Mouse (Mus musculus): ENCODE measurements around the gene Grb7. TPM values are rescaled to one million over a fixed set of nuclear protein-coding genes. Genes with fewer than 3 reads are reported as not detected.

The Grb7 gene
- polyA plus RNA-seq, 1 experiment from 2014 or later = 0.82 TPM

- no peak for ATAC-seq
- H3K4me2 ChIP-seq (ENCODE audit: low read length) = no peak overlapping the region
- no peaks in the 10 kb centered on the region for H3K9me3 ChIP-seq (replicated peaks; ENCODE audit: control insufficient read depth, low read length, poor library complexity, severe bottlenecking)
- no peaks in the 10 kb centered on the region for H3K27me3 ChIP-seq (ENCODE audit: control insufficient read depth, insufficient read depth, low read depth, low read length)
- no peak overlapping the region for H3K27ac ChIP-seq (ENCODE audit: low read length)
- no peak overlapping the region for H3K4me3 ChIP-seq (ENCODE audit: low read depth, low read length)
- no peaks in the 10 kb centered on the region for H3K36me3 ChIP-seq (ENCODE audit: control insufficient read depth, insufficient read depth, low read length)
- no peaks in the 10 kb centered on the region for H3K4me1 ChIP-seq (ENCODE audit: control insufficient read depth, insufficient read depth, low read length)
- no peak overlapping the region for H3K9ac ChIP-seq (ENCODE audit: low read depth, low read length)
- 96% methylated on average over 2 of the region's 2 CpGs for WGBS
Measured at GRCm38 (mm10) chr11:98485749-98486148, 39.6 kb downstream of the Grb7 start.

GRCm38 (mm10) chr11:98487526-98488040 lies 41.4 kb downstream of the Grb7 start:
- ATAC-seq = no peak
- WGBS = 84% methylated on average over 5 of the region's 5 CpGs

GRCm38 (mm10) chr11:98488540-98489234 lies 42.5 kb downstream of the Grb7 start:
- no peak overlapping the region for H3K4me2 ChIP-seq (ENCODE audit: low read length)
- H3K36me3 ChIP-seq (ENCODE audit: control insufficient read depth, insufficient read depth, low read length) = no peaks in the 10 kb centered on the region
- 78% methylated on average over 20 of the region's 20 CpGs for WGBS
- ATAC-seq = no peak
- H3K4me3 ChIP-seq (ENCODE audit: low read depth, low read length) = no peak overlapping the region
- H3K27me3 ChIP-seq (ENCODE audit: control insufficient read depth, insufficient read depth, low read depth, low read length) = no peaks in the 10 kb centered on the region
- no peak overlapping the region for H3K9ac ChIP-seq (ENCODE audit: low read depth, low read length)
- H3K4me1 ChIP-seq (ENCODE audit: control insufficient read depth, insufficient read depth, low read length) = no peaks in the 10 kb centered on the region
- H3K9me3 ChIP-seq (replicated peaks; ENCODE audit: control insufficient read depth, low read length, poor library complexity, severe bottlenecking) = no peaks in the 10 kb centered on the region
- no peak overlapping the region for H3K27ac ChIP-seq (ENCODE audit: low read length)

More at GRCm38 (mm10) chr11:98487526-98488040, 41.4 kb downstream of the Grb7 start:
- no peak overlapping the region for H3K27ac ChIP-seq (ENCODE audit: low read length)
- no peaks in the 10 kb centered on the region for H3K4me1 ChIP-seq (ENCODE audit: control insufficient read depth, insufficient read depth, low read length)
- H3K4me3 ChIP-seq (ENCODE audit: low read depth, low read length) = no peak overlapping the region
- no peaks in the 10 kb centered on the region for H3K9me3 ChIP-seq (replicated peaks; ENCODE audit: control insufficient read depth, low read length, poor library complexity, severe bottlenecking)
- no peak overlapping the region for H3K4me2 ChIP-seq (ENCODE audit: low read length)
- no peaks in the 10 kb centered on the region for H3K36me3 ChIP-seq (ENCODE audit: control insufficient read depth, insufficient read depth, low read length)
- no peak overlapping the region for H3K9ac ChIP-seq (ENCODE audit: low read depth, low read length)
- no peaks in the 10 kb centered on the region for H3K27me3 ChIP-seq (ENCODE audit: control insufficient read depth, insufficient read depth, low read depth, low read length)

- Histone ChIP-seq H3K27me3 (ENCODE audit: control insufficient read depth, insufficient read depth, low read depth, low read length) (no peaks in the 10 kb centered on the region), H3K27ac (ENCODE audit: low read length) (no peak overlapping the region), H3K4me3 (ENCODE audit: low read depth, low read length) (no peak overlapping the region), H3K9ac (ENCODE audit: low read depth, low read length) (no peak overlapping the region), H3K9me3 (replicated peaks; ENCODE audit: control insufficient read depth, low read length, poor library complexity, severe bottlenecking) (no peaks in the 10 kb centered on the region), H3K4me1 (ENCODE audit: control insufficient read depth, insufficient read depth, low read length) (no peaks in the 10 kb centered on the region), H3K4me2 (ENCODE audit: low read length) (no peak overlapping the region), H3K36me3 (ENCODE audit: control insufficient read depth, insufficient read depth, low read length) (no peaks in the 10 kb centered on the region)
- no peak for ATAC-seq
- 73% methylated on average over 7 of the region's 7 CpGs for WGBS
Measured at GRCm38 (mm10) chr11:98491571-98491970, 45.4 kb downstream of the Grb7 start.

- H3K4me3 ChIP-seq (ENCODE audit: low read depth, low read length) = no peak overlapping the region
- no peaks in the 10 kb centered on the region for H3K27me3 ChIP-seq (ENCODE audit: control insufficient read depth, insufficient read depth, low read depth, low read length)
- no peaks in the 10 kb centered on the region for H3K36me3 ChIP-seq (ENCODE audit: control insufficient read depth, insufficient read depth, low read length)
- WGBS = 18% methylated on average over 7 of the region's 7 CpGs
- no peaks in the 10 kb centered on the region for H3K4me1 ChIP-seq (ENCODE audit: control insufficient read depth, insufficient read depth, low read length)
- no peak overlapping the region for H3K4me2 ChIP-seq (ENCODE audit: low read length)
- H3K27ac ChIP-seq (ENCODE audit: low read length) = no peak overlapping the region
- H3K9ac ChIP-seq (ENCODE audit: low read depth, low read length) = no peak overlapping the region
- no peaks in the 10 kb centered on the region for H3K9me3 ChIP-seq (replicated peaks; ENCODE audit: control insufficient read depth, low read length, poor library complexity, severe bottlenecking)
- no peak for ATAC-seq
Measured at GRCm38 (mm10) chr11:98492959-98493358, 46.8 kb downstream of the Grb7 start.

- 59% methylated on average over 9 of the region's 9 CpGs for WGBS
- Histone ChIP-seq H3K4me2 (ENCODE audit: low read length) (no peak overlapping the region), H3K4me3 (ENCODE audit: low read depth, low read length) (no peak overlapping the region)
Measured at GRCm38 (mm10) chr11:98493394-98493793, 47.2 kb downstream of the Grb7 start.

GRCm38 (mm10) chr11:98495176-98495719 lies 49.1 kb downstream of the Grb7 start:
- no peaks in the 10 kb centered on the region for H3K36me3 ChIP-seq (ENCODE audit: control insufficient read depth, insufficient read depth, low read length)
- no peaks in the 10 kb centered on the region for H3K27me3 ChIP-seq (ENCODE audit: control insufficient read depth, insufficient read depth, low read depth, low read length)
- no peak for ATAC-seq
- no peaks in the 10 kb centered on the region for H3K9me3 ChIP-seq (replicated peaks; ENCODE audit: control insufficient read depth, low read length, poor library complexity, severe bottlenecking)
- H3K4me1 ChIP-seq (ENCODE audit: control insufficient read depth, insufficient read depth, low read length) = no peaks in the 10 kb centered on the region
- no peak overlapping the region for H3K4me3 ChIP-seq (ENCODE audit: low read depth, low read length)
- no peak overlapping the region for H3K4me2 ChIP-seq (ENCODE audit: low read length)
- 95% methylated on average over 5 of the region's 5 CpGs for WGBS
- H3K27ac ChIP-seq (ENCODE audit: low read length) = no peak overlapping the region
- no peak overlapping the region for H3K9ac ChIP-seq (ENCODE audit: low read depth, low read length)

More at GRCm38 (mm10) chr11:98493394-98493793, 47.2 kb downstream of the Grb7 start:
- no peaks in the 10 kb centered on the region for H3K36me3 ChIP-seq (ENCODE audit: control insufficient read depth, insufficient read depth, low read length)
- H3K27ac ChIP-seq (ENCODE audit: low read length) = no peak overlapping the region
- no peak overlapping the region for H3K9ac ChIP-seq (ENCODE audit: low read depth, low read length)
- no peak for ATAC-seq
- H3K9me3 ChIP-seq (replicated peaks; ENCODE audit: control insufficient read depth, low read length, poor library complexity, severe bottlenecking) = no peaks in the 10 kb centered on the region
- H3K4me1 ChIP-seq (ENCODE audit: control insufficient read depth, insufficient read depth, low read length) = no peaks in the 10 kb centered on the region
- no peaks in the 10 kb centered on the region for H3K27me3 ChIP-seq (ENCODE audit: control insufficient read depth, insufficient read depth, low read depth, low read length)

GRCm38 (mm10) chr11:98497388-98498288 lies 51.4 kb downstream of the Grb7 start:
- Histone ChIP-seq H3K4me1 (ENCODE audit: control insufficient read depth, insufficient read depth, low read length) (no peaks in the 10 kb centered on the region), H3K4me2 (ENCODE audit: low read length) (no peak overlapping the region), H3K9ac (ENCODE audit: low read depth, low read length) (no peak overlapping the region), H3K27ac (ENCODE audit: low read length) (no peak overlapping the region), H3K9me3 (replicated peaks; ENCODE audit: control insufficient read depth, low read length, poor library complexity, severe bottlenecking) (no peaks in the 10 kb centered on the region), H3K27me3 (ENCODE audit: control insufficient read depth, insufficient read depth, low read depth, low read length) (no peaks in the 10 kb centered on the region), H3K4me3 (ENCODE audit: low read depth, low read length) (no peak overlapping the region), H3K36me3 (ENCODE audit: control insufficient read depth, insufficient read depth, low read length) (no peaks in the 10 kb centered on the region)
- no peak for ATAC-seq
- 39% methylated on average over 22 of the region's 22 CpGs for WGBS
